Mouse (Mus musculus) C2C12 (cell line): Measurements from ENCODE around the gene Tsen54.

ENCODE experiments used
- CEBPB ChIP-seq: IDR thresholded peaks from one replicate; pipeline ENCODE4 v1.6.1; 2011; ENCODE audit warnings: low read depth, mild to moderate bottlenecking, control low read depth, moderate library complexity
- CTCF ChIP-seq: IDR thresholded peaks from one replicate; pipeline ENCODE4 v1.5.1; 2011; ENCODE audit not compliant: control insufficient read depth, insufficient read depth, insufficient read length
- MYOD1 ChIP-seq: IDR thresholded peaks from one replicate; pipeline ENCODE4 v1.6.1; 2011; ENCODE audit warnings: low read depth; ENCODE audit not compliant: control insufficient read depth, insufficient read length
- MYOG ChIP-seq: IDR thresholded peaks from one replicate; pipeline ENCODE4 v1.6.1; 2011; ENCODE audit not compliant: control insufficient read depth, insufficient read length; ENCODE audit errors: extremely low read depth
- USF1 ChIP-seq: IDR thresholded peaks from one replicate; pipeline ENCODE4 v1.6.1; 2011; ENCODE audit warnings: low read depth, mild to moderate bottlenecking, control low read depth, moderate library complexity

- TF ChIP-seq CEBPB (no peak), CTCF (no peak), MYOD1 (no peak), USF1 (no peak), MYOG (no peak)
Measured at GRCm38 (mm10) chr11:115768896-115769295, 45.6 kb upstream of the Tsen54 start.
